Comparison of ENCODE assay signal across 10 mouse cellular contexts in genomic region chr7:67486925-67487760, GRCm38 (mm10).
A peak's percentile ranks its signal among the peaks of the same experiment; 100 is the strongest.
DNase-seq lines count a peak whose midpoint lies in the region; ATAC-seq and TF ChIP-seq lines count a peak whose summit lies in the region.
"Had no signal": no experiment of that assay in that cellular context is flagged by ENCODE, and none has a peak within 500 bp of the region (broad histone marks: within the 10 kb centered on the region; RNA-seq: fewer than 3 reads in every experiment).

No protein-coding gene starts in this region.

- intact Hi-C loops in gastrocnemius, adult 2 months (cut with DNase I) = loop anchor here (5.0 kb wide), 2 partner anchors 40 to 115 kb away; partner anchors contain the start of gene Mef2a

- H3K4me3 ChIP-seq in hindbrain, embryonic 15.5 days = no peak overlapping the region
- no peak overlapping the region for H3K4me3 ChIP-seq in hindbrain, embryonic 11.5 days (ENCODE audit: low read depth, low read length)
- H3K4me3 ChIP-seq in gastrocnemius, adult 2 months = peak overlapping the region; percentile 35
- H3K4me3 ChIP-seq in limb, embryonic 14.5 days (replicated peaks; ENCODE audit: low read length) = no peak overlapping the region
- H3K4me3 ChIP-seq: lung, embryonic 15.5 days had no signal

- DNase-seq in hindbrain, embryonic 11.5 days (ENCODE audit: low spot score) = no peak
- peak; percentile 90 to 92 for DNase-seq in cerebellum, postnatal 10 days
- peak; percentile 83 for DNase-seq in gastrocnemius, adult 2 months
- peak; percentile 47 for DNase-seq in limb, embryonic 14.5 days (ENCODE audit: low spot score)
- DNase-seq in frontal cortex, postnatal 36 days (ENCODE audit: low spot score in 2 of 2) = no peak
- DNase-seq in spleen, postnatal 36 days (ENCODE audit: low spot score in 2 of 2) = no peak
- DNase-seq in spleen, postnatal 4 days (ENCODE audit: low spot score in 2 of 2) = no peak
- DNase-seq: spleen, adult 18-20 months had no signal

- no peak for ATAC-seq in hindbrain, embryonic 15.5 days (ENCODE audit: low FRiP score, low read depth)
- ATAC-seq in hindbrain, embryonic 11.5 days (ENCODE audit: low FRiP score) = no peak
- peak; percentile 58 for ATAC-seq in limb, embryonic 14.5 days (ENCODE audit: low FRiP score, low read depth)

- 71% methylated on average over 15 of the region's 15 CpGs for WGBS in hindbrain, embryonic 15.5 days
- WGBS in hindbrain, embryonic 11.5 days = 79% methylated on average over 15 of the region's 15 CpGs
- 49% methylated on average over 15 of the region's 15 CpGs for WGBS in limb, embryonic 14.5 days

- TF ChIP-seq CTCF in gastrocnemius, adult 2 months (IDR thresholded peaks at IDR 0.05) = peak; percentile 22; the same call in 1 of the 2 replicates

- H3K9ac ChIP-seq in hindbrain, embryonic 15.5 days = no peak overlapping the region
- H3K9ac ChIP-seq in hindbrain, embryonic 11.5 days (ENCODE audit: low read depth, low read length) = no peak overlapping the region
- H3K9ac ChIP-seq in limb, embryonic 14.5 days (ENCODE audit: low read depth, low read length, severe bottlenecking) = no peak overlapping the region
- H3K9ac ChIP-seq: lung, embryonic 15.5 days had no signal

- H3K27ac ChIP-seq in hindbrain, embryonic 15.5 days (replicated peaks) = 0 out of 2 replicates have a peak overlapping the region, but pooled peaks have one; percentile 23
- no peak overlapping the region for H3K27ac ChIP-seq in hindbrain, embryonic 11.5 days (ENCODE audit: low read depth, low read length)
- H3K27ac ChIP-seq in gastrocnemius, adult 2 months = peak overlapping the region; percentile 89
- H3K27ac ChIP-seq in limb, embryonic 14.5 days (replicated peaks; ENCODE audit: low read depth, low read length) = no peak overlapping the region
- H3K27ac ChIP-seq: lung, embryonic 15.5 days had no signal

- H3K36me3 ChIP-seq in hindbrain, embryonic 15.5 days = no peaks in the 10 kb centered on the region
- H3K36me3 ChIP-seq in hindbrain, embryonic 11.5 days (ENCODE audit: control insufficient read depth, insufficient read depth, low read length) = no peaks in the 10 kb centered on the region
- no peaks in the 10 kb centered on the region for H3K36me3 ChIP-seq in limb, embryonic 14.5 days (ENCODE audit: control insufficient read depth, insufficient read depth, low read length)
- H3K36me3 ChIP-seq: lung, embryonic 15.5 days had no signal

- H3K9me3 ChIP-seq in hindbrain, embryonic 15.5 days = no peaks in the 10 kb centered on the region
- no peaks in the 10 kb centered on the region for H3K9me3 ChIP-seq in hindbrain, embryonic 11.5 days (ENCODE audit: control insufficient read depth, low read length)
- no peaks in the 10 kb centered on the region for H3K9me3 ChIP-seq in limb, embryonic 14.5 days (ENCODE audit: control insufficient read depth, low read length)
- H3K9me3 ChIP-seq: lung, embryonic 15.5 days had no signal

- peaks cover 14% of the 10 kb centered on the region for H3K4me1 ChIP-seq in hindbrain, embryonic 15.5 days (replicated peaks)
- H3K4me1 ChIP-seq in hindbrain, embryonic 11.5 days (replicated peaks; ENCODE audit: control insufficient read depth, insufficient read depth, low read length) = no peaks in the 10 kb centered on the region; the same call in 1 of the 2 replicates
- peaks cover 28% of the 10 kb centered on the region for H3K4me1 ChIP-seq in limb, embryonic 14.5 days (ENCODE audit: control insufficient read depth, insufficient read depth, low read length)
- H3K4me1 ChIP-seq: lung, embryonic 15.5 days had no signal

- H3K4me2 ChIP-seq in hindbrain, embryonic 15.5 days = no peak overlapping the region
- H3K4me2 ChIP-seq in hindbrain, embryonic 11.5 days (replicated peaks; ENCODE audit: low read depth, low read length) = no peak overlapping the region
- no peak overlapping the region for H3K4me2 ChIP-seq in limb, embryonic 14.5 days (replicated peaks; ENCODE audit: low read depth, low read length, severe bottlenecking)
- H3K4me2 ChIP-seq: lung, embryonic 15.5 days had no signal

- H3K27me3 ChIP-seq in hindbrain, embryonic 15.5 days = no peaks in the 10 kb centered on the region
- no peaks in the 10 kb centered on the region for H3K27me3 ChIP-seq in hindbrain, embryonic 11.5 days (ENCODE audit: control insufficient read depth, insufficient read depth, low read length)
- no peaks in the 10 kb centered on the region for H3K27me3 ChIP-seq in limb, embryonic 14.5 days (ENCODE audit: control insufficient read depth, insufficient read depth, low read length)
- H3K27me3 ChIP-seq: lung, embryonic 15.5 days had no signal

- no peak for TF ChIP-seq POLR2A in limb, embryonic 14.5 days (IDR thresholded peaks at IDR 0.05; ENCODE audit: borderline replicate concordance, extremely low read depth, insufficient read depth, insufficient read length)

Comparison
In these comparisons a context has a peak if more than half of its experiments do, and no peak if none do; other contexts are left out.
1. H3K27ac ChIP-seq: peak in hindbrain, embryonic 15.5 days (single experiment) and gastrocnemius, adult 2 months (single experiment); none in hindbrain, embryonic 11.5 days (single experiment) and limb, embryonic 14.5 days (single experiment).
2. DNase-seq: peak in cerebellum, postnatal 10 days (2 of 2), gastrocnemius, adult 2 months (single experiment) and limb, embryonic 14.5 days (single experiment); none in hindbrain, embryonic 11.5 days (single experiment), frontal cortex, postnatal 36 days (0 of 2), spleen, postnatal 36 days (0 of 2) and spleen, postnatal 4 days (0 of 2).